Mouse (Mus musculus): ENCODE results near the gene Zfp87.
A peak's percentile ranks its signal among the peaks of the same experiment; 100 is the strongest.

Gene Zfp87

DNA sequence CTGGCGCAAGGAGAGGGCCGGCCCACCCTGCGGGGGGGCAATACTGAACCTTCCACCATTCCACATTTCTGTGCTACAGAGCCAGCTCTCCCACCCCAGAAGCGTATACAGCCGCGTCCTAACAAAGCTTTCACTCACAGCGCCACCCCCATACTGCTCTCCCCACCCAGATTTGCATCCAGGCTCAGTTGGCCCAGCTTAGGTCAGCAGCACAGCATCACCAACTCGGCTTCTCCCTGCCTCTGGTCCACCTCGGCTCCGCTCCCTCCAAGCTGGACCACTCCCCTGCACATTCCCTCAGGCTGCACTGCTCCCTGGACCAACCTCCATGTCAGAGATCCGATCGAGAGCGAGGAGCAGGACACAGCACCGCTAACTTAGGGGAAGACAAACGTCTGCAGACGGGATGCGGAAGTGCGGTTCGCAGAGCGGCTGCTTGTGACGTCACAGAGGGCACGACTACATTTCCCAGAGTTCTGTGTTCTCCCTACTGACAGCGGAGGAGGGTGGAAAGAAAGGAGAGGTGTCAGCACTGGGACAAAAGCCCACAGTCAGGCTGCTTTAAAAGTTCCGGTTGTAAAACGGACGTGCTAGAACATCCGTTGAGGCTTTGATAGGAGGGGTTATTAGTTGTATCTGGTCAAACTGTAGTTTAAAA, at the start of gene Zfp87, which contains the start of gene Gm26965:
Gene Zfp87 (minus strand): TSS at position 425 of the 658 bp plus-strand sequence.
Gene Gm26965 (minus strand): TSS at position 399 of the 658 bp plus-strand sequence.
- DNase-seq (ENCODE audit: low spot score), result peak; percentile 86

DNA sequence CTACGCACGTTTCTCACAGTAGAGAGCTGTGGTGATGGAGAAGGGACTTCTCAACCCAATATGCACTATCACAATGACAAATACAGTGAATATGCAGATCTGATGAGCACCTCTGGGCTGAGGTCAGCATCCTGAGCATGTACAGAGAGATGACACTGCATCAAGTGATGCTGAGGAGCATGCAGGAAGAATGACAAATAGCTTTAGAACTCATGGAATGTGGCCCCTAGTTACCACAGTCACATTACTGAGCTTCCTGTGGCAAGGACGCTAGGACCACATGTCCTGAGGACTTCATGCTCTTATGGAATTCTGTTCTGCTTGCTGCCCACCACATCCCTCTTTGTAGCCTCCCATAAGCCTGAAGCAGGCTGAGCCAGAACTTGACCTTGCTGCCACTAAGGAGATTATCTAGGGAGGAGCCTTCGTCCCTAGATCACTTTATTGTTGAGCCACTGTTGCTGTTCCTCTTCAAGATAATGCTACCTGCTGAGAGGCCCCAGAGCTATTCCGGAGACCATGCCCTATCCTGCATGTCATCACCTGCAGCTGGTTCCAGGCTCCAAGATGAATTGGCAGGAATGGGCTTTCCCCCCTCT, 46.7 kb upstream of the Zfp87 start:
- DNase-seq (ENCODE audit: low spot score), result no peak

DNA sequence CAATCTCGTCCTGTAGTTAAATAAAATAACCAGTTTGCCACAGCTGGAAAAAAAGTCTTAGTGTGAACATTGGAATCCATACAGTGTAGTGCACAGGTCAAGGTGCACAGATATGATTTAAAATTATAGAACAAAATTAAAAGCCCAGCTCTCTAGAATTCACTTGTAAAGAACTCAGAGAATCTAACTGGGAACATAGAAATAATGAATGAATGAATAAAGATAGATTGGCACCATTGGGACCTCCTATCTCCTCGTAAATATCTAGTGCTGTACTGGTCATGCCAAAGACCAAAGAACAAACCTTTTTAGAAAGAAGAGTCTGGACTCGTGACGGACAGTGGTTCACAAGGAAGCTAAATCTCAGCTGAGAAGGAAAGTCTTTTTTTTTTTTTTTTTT, 27.8 kb upstream of the Zfp87 start, which contains the start of gene Zfp748:
Gene Zfp748 (minus strand): TSS at position 101 of the 400 bp plus-strand sequence.
- no peak for DNase-seq (ENCODE audit: low spot score)

DNA sequence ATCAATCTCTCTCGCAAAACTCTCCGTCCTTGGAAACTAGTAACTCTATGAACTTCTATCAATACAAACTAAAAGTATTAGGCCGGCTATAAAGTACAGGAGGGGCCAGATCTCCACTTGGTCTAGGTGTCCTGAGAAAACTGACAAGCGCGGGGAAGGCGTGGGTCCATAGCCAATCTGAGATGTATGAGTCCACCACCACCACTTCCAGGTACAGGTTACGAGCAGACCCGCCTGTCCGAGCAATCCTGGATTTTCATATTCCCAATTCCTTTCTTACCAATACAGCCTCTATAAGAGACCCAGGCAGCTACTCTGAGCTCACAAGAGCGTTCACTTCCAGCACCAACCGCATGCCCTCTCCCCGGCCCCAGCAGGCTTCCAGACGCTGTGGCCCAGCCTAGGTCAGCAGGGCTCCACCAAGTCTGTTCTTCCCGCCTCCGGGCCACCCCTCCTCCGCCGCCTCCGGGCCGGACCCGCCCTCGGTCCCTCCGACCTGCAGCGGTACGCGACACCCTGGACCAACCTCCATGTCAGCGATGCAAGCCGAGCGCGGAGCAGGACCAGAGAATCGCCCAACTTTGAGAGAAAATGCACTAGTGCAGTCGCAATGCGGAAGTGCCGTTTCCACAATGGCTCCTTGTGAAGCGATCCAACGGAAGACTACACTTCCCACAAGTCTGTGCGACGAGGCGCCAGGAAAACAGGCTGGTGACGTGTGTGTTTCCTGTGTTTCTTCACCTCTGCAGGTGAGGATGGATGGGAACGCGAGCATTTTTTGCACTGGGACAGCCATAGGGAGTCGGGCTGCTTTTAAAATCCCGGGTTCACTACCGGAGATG, 26.7 kb upstream of the Zfp87 start:
- DNase-seq (ENCODE audit: low spot score), result peak; percentile 76

DNA sequence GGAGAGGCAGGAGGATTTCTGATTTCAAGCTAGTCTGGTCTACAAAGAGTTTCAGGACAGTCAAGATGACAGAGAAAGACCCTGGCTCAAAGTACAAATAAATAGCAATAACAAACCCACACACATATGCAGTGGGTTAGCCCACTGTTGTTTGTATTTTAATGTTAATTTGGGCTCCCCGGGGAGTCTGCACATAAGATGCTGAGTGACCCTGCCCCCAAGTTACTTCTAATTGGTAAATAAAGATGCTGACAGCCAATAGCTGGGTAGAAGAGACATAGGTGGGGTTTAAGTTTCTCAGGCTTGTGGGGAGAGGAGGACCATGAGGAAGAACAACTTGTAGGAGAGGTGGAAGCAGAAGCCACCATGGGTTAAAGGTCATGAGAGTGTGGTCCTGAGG, 20.0 kb upstream of the Zfp87 start:
- no peak for DNase-seq (ENCODE audit: low spot score)

DNA sequence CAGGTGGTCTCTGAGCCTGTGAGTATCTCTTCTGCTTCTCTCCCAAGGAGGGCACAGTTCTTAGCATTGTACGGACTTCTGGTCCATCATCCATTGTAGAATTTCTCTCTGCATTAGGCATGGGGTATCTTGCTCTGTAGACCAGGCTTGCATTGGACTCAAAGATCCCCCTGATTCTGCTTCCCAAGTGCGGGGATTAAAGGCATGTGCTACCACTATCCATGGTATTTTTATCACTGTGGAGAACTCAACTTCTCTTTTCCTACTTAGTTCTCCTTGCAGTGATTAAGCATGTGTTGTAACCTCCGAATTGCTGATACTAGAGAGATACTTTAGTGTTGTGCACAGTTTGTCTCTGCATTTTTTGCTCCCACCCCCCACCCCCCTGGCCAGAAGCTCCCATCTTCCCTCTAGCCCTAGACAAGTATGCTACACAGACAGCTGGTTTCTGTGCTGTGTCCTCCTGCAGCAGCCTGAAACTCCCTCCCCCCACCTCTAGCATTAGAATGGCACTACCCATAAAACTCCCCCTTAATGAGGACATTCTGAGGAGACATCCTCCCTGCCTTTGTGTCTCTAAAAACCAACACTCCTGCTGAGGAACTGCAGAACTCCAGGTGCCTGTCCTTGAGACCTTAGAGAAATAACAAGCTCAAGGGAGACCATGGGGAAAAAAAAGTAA, 1.2 kb upstream of the Zfp87 start:
- DNase-seq (ENCODE audit: low spot score), result no peak

DNA sequence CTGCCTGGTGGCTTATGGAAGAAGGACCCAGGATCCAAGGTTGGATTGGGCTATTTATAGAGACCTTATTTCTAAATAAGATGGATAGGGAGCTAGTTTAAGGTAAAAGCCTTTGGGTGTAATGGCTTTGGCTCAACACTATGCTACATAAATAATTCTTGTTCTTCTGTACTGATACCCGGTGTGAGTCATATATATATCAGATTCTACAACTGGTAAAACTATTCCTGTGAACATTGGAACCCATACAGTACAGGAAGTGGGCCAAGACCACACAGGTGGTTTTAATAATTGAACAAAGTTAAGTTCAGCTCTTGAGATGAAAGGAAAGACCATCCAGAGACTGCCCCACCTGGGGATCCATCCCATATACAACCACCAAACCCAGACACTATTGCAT, 25.1 kb downstream of the Zfp87 start:
- DNase-seq (ENCODE audit: low spot score), result no peak

DNA sequence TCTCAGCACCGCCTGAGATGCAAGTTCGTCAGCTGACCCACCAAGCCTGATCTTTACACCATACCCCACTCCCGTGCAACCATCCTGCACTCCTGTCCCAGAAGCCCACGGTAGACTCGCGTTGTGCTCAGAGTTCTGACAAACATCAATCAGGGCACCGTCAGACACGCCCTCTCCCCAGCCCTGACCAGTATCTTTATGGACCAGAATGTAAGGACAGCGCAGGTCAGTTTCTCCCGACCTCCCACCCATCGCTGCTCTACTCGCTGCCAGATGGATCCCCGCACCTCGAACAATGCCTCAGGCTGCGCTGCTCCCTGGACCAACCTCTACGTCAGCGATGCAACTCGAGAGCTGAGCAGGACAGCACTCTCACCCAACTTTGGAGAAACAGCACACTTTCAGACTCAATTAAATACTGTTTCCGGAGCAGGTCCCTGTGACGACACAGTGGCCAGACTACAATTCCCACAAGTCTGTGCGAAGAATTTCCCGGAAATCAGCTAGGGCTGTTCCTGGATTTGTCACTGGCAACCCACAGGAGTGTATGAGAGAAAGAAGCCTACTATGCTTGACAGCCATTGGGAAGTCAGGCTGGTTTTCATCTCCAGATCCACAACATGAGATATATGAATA, 25.8 kb downstream of the Zfp87 start, which contains the start of gene Zfp58:
Gene Zfp58 (minus strand): TSS at position 472 of the 636 bp plus-strand sequence.
- peak; percentile 68 for DNase-seq (ENCODE audit: low spot score)

DNA sequence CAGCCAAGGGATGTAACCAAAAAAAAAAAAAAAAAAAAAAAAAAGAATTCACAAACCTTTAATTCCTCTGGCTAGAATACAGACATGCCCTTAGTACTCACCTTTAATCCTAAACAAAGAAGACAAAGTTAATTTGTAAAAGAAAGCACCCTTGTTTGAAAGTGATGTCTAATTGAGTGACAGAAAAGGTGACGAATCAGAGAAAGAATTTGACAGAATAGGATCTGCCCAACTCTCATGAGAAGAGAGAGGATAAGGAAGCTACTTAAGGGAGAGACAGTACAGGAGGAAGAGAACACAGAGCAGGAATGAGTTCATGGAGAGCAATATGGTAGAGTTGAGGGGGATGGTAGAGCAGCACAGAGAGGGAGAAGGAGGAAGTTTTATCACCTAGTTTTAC, 30.3 kb downstream of the Zfp87 start:
- no peak for DNase-seq (ENCODE audit: low spot score)

DNA sequence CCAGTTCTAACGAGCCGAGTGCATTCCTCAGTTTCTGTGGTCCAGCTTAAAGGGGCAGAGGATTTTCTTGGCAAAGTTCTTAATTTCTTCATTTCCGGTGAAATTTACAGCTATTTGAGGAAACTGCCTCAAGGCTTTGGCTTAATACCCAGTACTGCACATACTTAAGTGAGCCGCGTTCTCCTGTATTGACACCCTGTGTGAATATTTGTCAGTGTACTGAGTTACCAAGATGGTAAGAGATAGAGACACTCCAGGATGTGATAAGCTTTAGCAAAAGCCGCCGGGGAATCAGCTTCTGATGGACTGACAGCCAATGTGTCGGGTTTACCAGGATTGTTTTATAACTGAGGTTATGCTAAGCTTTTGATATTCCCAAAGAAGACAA, 41.6 kb downstream of the Zfp87 start:
- DNase-seq (ENCODE audit: low spot score), result no peak

DNA sequence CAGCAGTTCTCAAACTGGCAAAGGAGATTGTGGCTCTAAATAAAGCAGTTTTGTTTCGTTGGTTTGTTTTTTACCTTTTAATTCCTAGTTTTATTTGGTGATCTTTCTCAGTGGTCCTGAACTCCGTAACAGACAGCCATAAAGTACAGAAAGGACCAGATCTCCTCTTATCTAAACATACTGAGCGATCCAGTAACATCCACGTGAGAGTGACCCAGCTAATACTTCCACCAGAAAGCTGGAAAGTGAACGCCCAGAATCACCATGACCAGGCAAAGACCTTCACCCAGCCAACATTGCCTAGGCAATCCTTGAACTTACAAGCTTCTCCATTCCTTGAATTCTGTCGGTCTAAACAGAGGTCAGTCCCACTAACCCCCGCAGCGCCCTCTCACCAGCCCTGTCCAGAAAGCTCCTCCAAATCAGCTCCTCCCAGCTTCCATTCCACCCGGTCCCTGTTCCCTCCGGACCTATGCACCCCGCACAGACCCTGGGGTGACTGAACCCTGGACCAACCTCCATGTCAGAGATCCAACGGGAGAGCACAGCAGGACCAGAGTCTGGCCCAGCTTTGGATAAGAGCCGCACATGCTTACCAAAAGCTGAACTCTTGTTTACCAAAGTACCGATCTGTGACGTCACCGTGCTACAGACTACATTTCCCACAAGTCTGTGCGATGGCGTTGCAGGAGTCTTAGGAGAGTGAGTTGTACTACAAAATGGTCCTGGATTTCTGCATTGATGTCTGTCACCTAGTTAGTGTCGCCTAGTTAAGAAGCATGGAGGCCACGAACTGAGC, 42.2 kb downstream of the Zfp87 start, which contains the start of gene Zfp874b:
Gene Zfp874b (minus strand): TSS at position 634 of the 799 bp plus-strand sequence.
- peak; percentile 74 for DNase-seq (ENCODE audit: low spot score)

DNA sequence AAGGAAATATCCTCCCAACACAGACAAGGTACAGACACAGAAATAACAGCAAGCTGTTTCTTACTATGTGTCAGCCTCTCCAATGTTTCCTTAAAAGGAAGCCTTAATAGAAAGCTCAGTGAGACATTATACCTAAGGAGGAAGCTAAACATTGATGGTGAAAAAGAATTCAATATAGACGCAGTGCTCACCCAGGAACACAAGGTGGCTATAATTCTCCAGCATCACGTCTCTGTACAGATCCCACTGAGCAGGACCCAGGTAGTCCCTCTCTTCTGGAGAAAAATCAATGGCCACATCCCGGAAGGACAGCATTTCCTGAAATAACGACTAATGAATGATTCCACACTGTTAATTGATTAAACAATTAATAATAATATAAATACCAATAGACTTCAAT, 44.4 kb downstream of the Zfp87 start:
- no peak for DNase-seq (ENCODE audit: low spot score)

DNA sequence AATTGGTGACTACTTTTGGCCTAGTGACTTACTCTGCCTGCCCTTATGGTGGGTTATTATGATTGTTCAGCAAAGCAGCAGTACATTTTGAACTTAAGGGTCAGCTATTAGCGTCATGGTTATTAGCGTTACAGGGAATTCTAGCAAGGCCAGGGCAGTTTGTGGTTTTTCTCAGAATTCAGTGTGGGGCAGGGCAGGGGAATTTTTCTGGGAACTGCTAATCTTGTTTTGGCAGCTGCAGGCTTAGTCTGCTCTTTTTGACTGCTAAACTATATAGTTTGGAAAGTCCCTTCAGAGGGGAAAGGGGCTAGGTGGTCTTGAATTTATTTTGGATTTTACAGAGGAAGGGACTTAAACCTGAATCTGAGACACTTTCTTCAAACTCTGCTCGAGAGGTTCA, 56.7 kb downstream of the Zfp87 start:
- DNase-seq (ENCODE audit: low spot score), result no peak
